Mouse (Mus musculus): ENCODE data around the gene Fgf15. TPM values are rescaled to one million over a fixed set of nuclear protein-coding genes. Genes with fewer than 3 reads are reported as not detected.

Gene Fgf15
- polyA plus RNA-seq, 1 experiment: not detected

DNA sequence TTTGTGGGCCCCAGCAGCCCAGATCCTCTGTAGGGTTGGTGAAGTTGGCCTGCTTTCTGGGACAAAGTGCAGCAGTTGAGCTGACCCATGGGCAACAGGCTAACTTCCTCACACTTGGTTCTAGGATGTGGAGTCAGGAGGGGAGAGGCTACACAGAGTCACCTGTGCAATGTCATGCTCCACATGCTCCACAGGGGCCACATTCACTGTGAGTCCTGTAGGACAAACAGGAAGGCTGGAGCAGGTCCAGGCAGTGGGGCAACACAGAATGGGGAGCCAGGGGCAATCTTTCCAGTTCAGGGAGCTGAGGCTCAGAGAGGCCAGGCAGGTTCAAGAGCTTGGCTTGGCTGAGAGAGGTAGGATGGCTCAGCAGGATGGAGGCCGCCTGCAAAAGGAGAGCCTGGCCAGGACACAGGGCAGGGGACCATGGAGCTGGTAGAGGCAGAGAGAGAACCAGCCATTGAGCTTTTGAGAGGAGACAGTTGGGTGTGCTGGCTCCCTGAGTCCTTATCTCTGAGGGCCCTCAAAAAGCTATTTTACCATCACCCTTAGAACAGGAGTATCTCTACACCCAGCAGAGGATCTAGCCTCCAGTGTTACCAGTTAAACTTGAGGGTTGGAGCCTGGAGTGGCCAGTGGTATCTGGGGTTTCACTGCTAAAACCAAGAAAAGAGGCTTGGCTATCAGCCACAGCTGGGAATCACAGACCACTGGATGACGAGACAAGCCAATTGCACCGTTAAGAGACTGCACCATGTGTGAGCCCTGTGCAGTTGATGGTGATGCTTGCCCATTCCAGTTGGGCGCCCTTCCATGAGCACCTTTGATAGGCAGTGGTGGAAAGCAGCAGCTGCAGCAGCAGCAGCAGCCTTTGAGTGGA is 31.9 kb downstream of the Fgf15 start:
- Histone ChIP-seq H3K4me3 (no peak overlapping the region), H3K36me3 (ENCODE audit: control insufficient read depth, insufficient read depth) (no peaks in the 10 kb centered on the region), H3K4me2 (ENCODE audit: low read depth) (no peak overlapping the region), H3ac (ENCODE audit: control insufficient read depth, insufficient read length) (no peak overlapping the region), H3K27me3 (ENCODE audit: control insufficient read depth, insufficient read depth, insufficient read length) (no peaks in the 10 kb centered on the region), H3K79me2 (ENCODE audit: control insufficient read depth, insufficient read depth) (no peaks in the 10 kb centered on the region)
- TF ChIP-seq E2F4 (IDR thresholded peaks at IDR 0.05; ENCODE audit: insufficient read depth): no peak
- peak in 2 of 3 experiments; percentile 45 to 52 for TF ChIP-seq MYOD1 (IDR thresholded peaks at IDR 0.05; ENCODE audit: control insufficient read depth in 1 of 3, insufficient read length in 2 of 3, low read depth in 2 of 3)

DNA sequence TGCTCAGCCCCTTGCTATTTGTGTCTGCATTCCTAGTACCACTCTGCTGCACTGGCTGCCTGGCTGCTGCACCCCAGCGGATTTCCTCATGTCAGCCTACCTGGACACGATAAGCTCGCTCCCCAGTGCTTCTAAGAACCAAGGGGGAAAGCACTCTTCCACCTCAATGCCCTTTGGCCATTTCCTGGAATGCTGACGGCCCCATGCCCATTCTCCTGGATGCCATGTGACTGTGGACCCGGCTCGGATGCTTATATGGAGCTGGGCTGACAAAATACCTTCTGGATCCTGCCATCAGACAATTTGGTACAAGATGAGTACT is 32.5 kb downstream of the Fgf15 start:
- H3K4me3 ChIP-seq: no peak overlapping the region
- no peak for TF ChIP-seq POLR2A (IDR thresholded peaks at IDR 0.05; ENCODE audit: insufficient read length, low read depth)
- TF ChIP-seq POLR2AphosphoS2 (IDR thresholded peaks at IDR 0.05; ENCODE audit: insufficient read length, low read depth): no peak
- TF ChIP-seq SRF (IDR thresholded peaks at IDR 0.05; ENCODE audit: control insufficient read depth, insufficient read length, low read depth): no peak
- TF ChIP-seq REST (IDR thresholded peaks at IDR 0.05; ENCODE audit: insufficient read depth, insufficient read length): no peak
- TF ChIP-seq MYOD1 (IDR thresholded peaks at IDR 0.05; ENCODE audit: control insufficient read depth in 1 of 3, insufficient read length in 2 of 3, low read depth in 2 of 3): no peak
- no peak for TF ChIP-seq MYOG (IDR thresholded peaks at IDR 0.05; ENCODE audit: control insufficient read depth in 1 of 3, insufficient read depth in 1 of 3, insufficient read length in 2 of 3, low read depth in 2 of 3)
- no peak for TF ChIP-seq USF1 (IDR thresholded peaks at IDR 0.05; ENCODE audit: low read depth)
- TF ChIP-seq CEBPB (IDR thresholded peaks at IDR 0.05; ENCODE audit: insufficient read depth, poor library complexity, severe bottlenecking): no peak
- no peak for TF ChIP-seq E2F4 (IDR thresholded peaks at IDR 0.05; ENCODE audit: insufficient read depth)
- TF ChIP-seq MAX (IDR thresholded peaks at IDR 0.05; ENCODE audit: low read depth): no peak
- TF ChIP-seq TCF12 (IDR thresholded peaks at IDR 0.05; ENCODE audit: insufficient read depth, poor library complexity, severe bottlenecking): no peak
- no peak for TF ChIP-seq TCF3 (IDR thresholded peaks at IDR 0.05; ENCODE audit: insufficient read length, low read depth)
- no peaks in the 10 kb centered on the region for H3K79me2 ChIP-seq (ENCODE audit: control insufficient read depth, insufficient read depth)
- no peak overlapping the region for H3K4me2 ChIP-seq (ENCODE audit: low read depth)
- no peak overlapping the region for H3ac ChIP-seq (ENCODE audit: control insufficient read depth, insufficient read length)
- no peaks in the 10 kb centered on the region for H3K27me3 ChIP-seq (ENCODE audit: control insufficient read depth, insufficient read depth, insufficient read length)
- no peaks in the 10 kb centered on the region for H3K36me3 ChIP-seq (ENCODE audit: control insufficient read depth, insufficient read depth)

DNA sequence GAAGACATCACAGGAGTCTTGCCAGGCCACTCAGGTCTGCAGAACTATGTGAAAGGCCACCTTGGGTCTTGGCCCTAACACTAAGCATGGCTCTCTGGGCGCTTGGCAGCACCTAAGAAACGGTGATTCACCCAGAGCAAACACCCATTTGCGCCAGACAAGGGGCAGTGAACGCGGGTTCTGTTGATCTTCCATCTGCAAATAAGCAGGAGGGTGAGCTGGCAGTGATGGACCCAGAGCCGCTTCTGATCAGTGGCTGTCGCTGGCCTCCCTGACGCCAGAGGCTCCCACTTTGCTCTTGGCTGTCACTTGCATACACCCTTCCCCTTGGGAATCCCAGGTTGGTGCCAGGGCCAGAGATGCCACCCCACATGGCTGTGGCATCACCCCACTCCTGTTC is 33.2 kb downstream of the Fgf15 start:
- TF ChIP-seq USF1 (IDR thresholded peaks at IDR 0.05; ENCODE audit: low read depth) (no peak), POLR2AphosphoS2 (IDR thresholded peaks at IDR 0.05; ENCODE audit: insufficient read length, low read depth) (peak; percentile 17)
- no peaks in the 10 kb centered on the region for H3K36me3 ChIP-seq (ENCODE audit: control insufficient read depth, insufficient read depth)
- H3K4me2 ChIP-seq (ENCODE audit: low read depth): no peak overlapping the region
- no peaks in the 10 kb centered on the region for H3K79me2 ChIP-seq (ENCODE audit: control insufficient read depth, insufficient read depth)
- no peak overlapping the region for H3ac ChIP-seq (ENCODE audit: control insufficient read depth, insufficient read length)
- no peak overlapping the region for H3K4me3 ChIP-seq
- H3K27me3 ChIP-seq (ENCODE audit: control insufficient read depth, insufficient read depth, insufficient read length): no peaks in the 10 kb centered on the region

DNA sequence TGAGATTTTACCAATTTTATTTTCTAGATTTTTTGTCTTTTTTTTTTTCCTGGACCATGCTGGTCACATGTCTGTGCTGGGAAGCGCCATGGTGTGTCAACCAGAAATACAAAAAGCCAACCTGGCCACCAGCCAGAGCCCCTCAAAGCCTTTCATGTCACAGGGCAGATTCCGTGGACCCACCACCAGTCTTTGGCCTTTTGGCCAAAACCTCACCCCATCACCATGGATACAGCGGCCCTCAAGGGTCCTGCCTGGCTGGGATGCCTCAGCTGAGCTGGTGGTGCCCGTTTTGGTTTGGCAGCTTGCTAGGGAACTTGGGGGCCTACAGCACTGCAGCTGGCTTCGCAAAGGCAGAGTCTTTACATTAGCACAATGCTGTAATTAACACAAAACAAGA is 33.6 kb downstream of the Fgf15 start:
- Histone ChIP-seq H3K27me3 (ENCODE audit: control insufficient read depth, insufficient read depth, insufficient read length) (no peaks in the 10 kb centered on the region), H3ac (ENCODE audit: control insufficient read depth, insufficient read length) (no peak overlapping the region), H3K4me2 (ENCODE audit: low read depth) (no peak overlapping the region), H3K4me3 (no peak overlapping the region), H3K79me2 (ENCODE audit: control insufficient read depth, insufficient read depth) (no peaks in the 10 kb centered on the region), H3K36me3 (ENCODE audit: control insufficient read depth, insufficient read depth) (no peaks in the 10 kb centered on the region)
- TF ChIP-seq POLR2AphosphoS2 (IDR thresholded peaks at IDR 0.05; ENCODE audit: insufficient read length, low read depth) (no peak), E2F4 (IDR thresholded peaks at IDR 0.05; ENCODE audit: insufficient read depth) (no peak), MAX (IDR thresholded peaks at IDR 0.05; ENCODE audit: low read depth) (no peak), TCF3 (IDR thresholded peaks at IDR 0.05; ENCODE audit: insufficient read length, low read depth) (no peak), REST (IDR thresholded peaks at IDR 0.05; ENCODE audit: insufficient read depth, insufficient read length) (no peak), MYOD1 (IDR thresholded peaks at IDR 0.05; ENCODE audit: control insufficient read depth in 1 of 3, insufficient read length in 2 of 3, low read depth in 2 of 3) (no peak), CEBPB (IDR thresholded peaks at IDR 0.05; ENCODE audit: insufficient read depth, poor library complexity, severe bottlenecking) (no peak), TCF12 (IDR thresholded peaks at IDR 0.05; ENCODE audit: insufficient read depth, poor library complexity, severe bottlenecking) (no peak), SRF (IDR thresholded peaks at IDR 0.05; ENCODE audit: control insufficient read depth, insufficient read length, low read depth) (no peak), USF1 (IDR thresholded peaks at IDR 0.05; ENCODE audit: low read depth) (no peak)

DNA sequence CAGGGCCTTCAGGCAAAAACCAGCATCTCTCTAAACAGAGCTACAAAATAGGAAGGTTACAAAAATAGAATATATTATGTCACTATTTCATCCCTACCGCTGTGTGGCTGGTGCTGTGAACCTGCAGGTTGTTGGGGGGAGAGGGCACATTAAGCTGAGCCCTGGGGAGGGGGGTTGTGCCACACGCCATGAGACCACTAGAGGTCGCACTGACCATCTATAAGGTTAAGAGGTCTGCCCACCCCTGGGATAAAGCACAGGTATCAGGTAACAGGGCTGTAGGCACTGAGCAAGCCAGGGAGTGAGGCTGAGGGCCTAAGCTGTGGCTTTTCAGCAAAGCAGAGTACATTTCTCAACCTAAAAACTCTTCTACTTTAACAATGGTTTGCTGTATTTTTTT is 35.4 kb downstream of the Fgf15 start:
- Histone ChIP-seq H3K27me3 (ENCODE audit: control insufficient read depth, insufficient read depth, insufficient read length) (no peaks in the 10 kb centered on the region), H3K4me3 (no peak overlapping the region), H3K79me2 (ENCODE audit: control insufficient read depth, insufficient read depth) (peaks cover 1% of the 10 kb centered on the region), H3K4me2 (ENCODE audit: low read depth) (no peak overlapping the region), H3ac (ENCODE audit: control insufficient read depth, insufficient read length) (no peak overlapping the region), H3K36me3 (ENCODE audit: control insufficient read depth, insufficient read depth) (no peaks in the 10 kb centered on the region)
- no peak for TF ChIP-seq TCF3 (IDR thresholded peaks at IDR 0.05; ENCODE audit: insufficient read length, low read depth)
- TF ChIP-seq CEBPB (IDR thresholded peaks at IDR 0.05; ENCODE audit: insufficient read depth, poor library complexity, severe bottlenecking): no peak
- TF ChIP-seq MAX (IDR thresholded peaks at IDR 0.05; ENCODE audit: low read depth): no peak
- no peak for TF ChIP-seq POLR2A (IDR thresholded peaks at IDR 0.05; ENCODE audit: insufficient read length, low read depth)
- no peak for TF ChIP-seq MYOG (IDR thresholded peaks at IDR 0.05; ENCODE audit: control insufficient read depth in 1 of 3, insufficient read depth in 1 of 3, insufficient read length in 2 of 3, low read depth in 2 of 3)
- TF ChIP-seq POLR2AphosphoS2 (IDR thresholded peaks at IDR 0.05; ENCODE audit: insufficient read length, low read depth): no peak
- no peak for TF ChIP-seq E2F4 (IDR thresholded peaks at IDR 0.05; ENCODE audit: insufficient read depth)
- TF ChIP-seq TCF12 (IDR thresholded peaks at IDR 0.05; ENCODE audit: insufficient read depth, poor library complexity, severe bottlenecking): no peak
- TF ChIP-seq MYOD1 (IDR thresholded peaks at IDR 0.05; ENCODE audit: control insufficient read depth in 1 of 3, insufficient read length in 2 of 3, low read depth in 2 of 3): no peak
- no peak for TF ChIP-seq USF1 (IDR thresholded peaks at IDR 0.05; ENCODE audit: low read depth)
- TF ChIP-seq REST (IDR thresholded peaks at IDR 0.05; ENCODE audit: insufficient read depth, insufficient read length): no peak
- TF ChIP-seq SRF (IDR thresholded peaks at IDR 0.05; ENCODE audit: control insufficient read depth, insufficient read length, low read depth): no peak
